Mouse (Mus musculus): ENCODE results near the gene Znfx1.

GRCm38 (mm10) chr2:167062965-167063880, at the start of gene Znfx1:
- TF ChIP-seq EP300 (IDR thresholded peaks at IDR 0.05; ENCODE audit: insufficient read depth, low read depth, low read length) (peak; percentile 97), CTCF (IDR thresholded peaks at IDR 0.05) (peak; percentile 25), POLR2A (IDR thresholded peaks at IDR 0.05; ENCODE audit: insufficient read depth, low read depth, low read length) (peak; percentile 100)

All from heart, adult 2 months (tissue).